Mouse (Mus musculus): ENCODE data around the gene Rab40c. TPM values are rescaled to one million over a fixed set of nuclear protein-coding genes. Genes with fewer than 3 reads are reported as not detected.
A peak's percentile ranks its signal among the peaks of the same experiment; 100 is the strongest.

Rab40c gene
- total and polyA plus RNA-seq, 2 experiments = 6.1 to 24.1 TPM

- no peak for DNase-seq (ENCODE audit: extremely low read depth, low read depth, low spot score)
- H3K9ac ChIP-seq (ENCODE audit: low read depth, low read length) = peak overlapping the region; percentile 82
- peak overlapping the region; percentile 71 for H3K4me3 ChIP-seq (ENCODE audit: insufficient read depth, low read depth, low read length)
- WGBS = 8% methylated on average over 6 of the region's 6 CpGs
- TF ChIP-seq POLR2A (IDR thresholded peaks at IDR 0.05; ENCODE audit: extremely low read depth, insufficient read depth, low read length) = no peak
- TF ChIP-seq CTCF (IDR thresholded peaks at IDR 0.05; ENCODE audit: low read depth, low read length) = no peak
- no peaks in the 10 kb centered on the region for H3K36me3 ChIP-seq (ENCODE audit: control insufficient read depth, insufficient read depth, low read length)
- peak overlapping the region; percentile 61 for H3K27ac ChIP-seq (replicated peaks; ENCODE audit: insufficient read depth, low read depth, low read length)
- no peaks in the 10 kb centered on the region for H3K27me3 ChIP-seq (ENCODE audit: control insufficient read depth, insufficient read depth, low read length)
- peaks cover 17% of the 10 kb centered on the region; the same call in 1 of the 2 replicates for H3K79me2 ChIP-seq (ENCODE audit: control insufficient read depth, insufficient read depth, low read length)
- peaks cover 29% of the 10 kb centered on the region for H3K4me1 ChIP-seq (ENCODE audit: control insufficient read depth, insufficient read depth, low read length)
These were observed 57.6 kb downstream of the Rab40c start for GRCm38 (mm10) chr17:25861704-25862612.

GRCm38 (mm10) chr17:25860832-25861703 is 58.5 kb downstream of the Rab40c start, which contains the start of gene Wdr90:
TSS of gene Wdr90 (minus strand) at chr17:25861501.
- H3K4me1 ChIP-seq (ENCODE audit: control insufficient read depth, insufficient read depth, low read length) = peaks cover 22% of the 10 kb centered on the region
- no peaks in the 10 kb centered on the region for H3K27me3 ChIP-seq (ENCODE audit: control insufficient read depth, insufficient read depth, low read length)
- H3K36me3 ChIP-seq (ENCODE audit: control insufficient read depth, insufficient read depth, low read length) = no peaks in the 10 kb centered on the region
- peak; percentile 85 for DNase-seq (ENCODE audit: extremely low read depth, low read depth, low spot score)
- WGBS = 5% methylated on average over 65 of the region's 65 CpGs
- H3K79me2 ChIP-seq (ENCODE audit: control insufficient read depth, insufficient read depth, low read length) = peaks cover 10% of the 10 kb centered on the region; the same call in 1 of the 2 replicates
- H3K4me3 ChIP-seq (ENCODE audit: insufficient read depth, low read depth, low read length) = peak within 1 kb of the TSS; percentile 71
- peak; percentile 36; the same call in 1 of the 2 replicates for TF ChIP-seq POLR2A (IDR thresholded peaks at IDR 0.05; ENCODE audit: extremely low read depth, insufficient read depth, low read length)
- TF ChIP-seq CTCF (IDR thresholded peaks at IDR 0.05; ENCODE audit: low read depth, low read length) = peak; percentile 42; the same call in 1 of the 2 replicates
- peak within 1 kb of the TSS; percentile 61 for H3K27ac ChIP-seq (replicated peaks; ENCODE audit: insufficient read depth, low read depth, low read length)
- peak within 1 kb of the TSS; percentile 82 for H3K9ac ChIP-seq (ENCODE audit: low read depth, low read length)

- 92% methylated on average over 6 of the region's 6 CpGs for WGBS
- peaks cover 4% of the 10 kb centered on the region; the same call in 1 of the 2 replicates for H3K79me2 ChIP-seq (ENCODE audit: control insufficient read depth, insufficient read depth, low read length)
- H3K4me1 ChIP-seq (ENCODE audit: control insufficient read depth, insufficient read depth, low read length) = peaks cover 15% of the 10 kb centered on the region
- H3K9ac ChIP-seq (ENCODE audit: low read depth, low read length) = no peak overlapping the region
- H3K27me3 ChIP-seq (ENCODE audit: control insufficient read depth, insufficient read depth, low read length) = no peaks in the 10 kb centered on the region
- no peak overlapping the region for H3K4me3 ChIP-seq (ENCODE audit: insufficient read depth, low read depth, low read length)
- TF ChIP-seq POLR2A (IDR thresholded peaks at IDR 0.05; ENCODE audit: extremely low read depth, insufficient read depth, low read length) (no peak), CTCF (IDR thresholded peaks at IDR 0.05; ENCODE audit: low read depth, low read length) (no peak)
- H3K27ac ChIP-seq (replicated peaks; ENCODE audit: insufficient read depth, low read depth, low read length) = no peak overlapping the region
- no peak for DNase-seq (ENCODE audit: extremely low read depth, low read depth, low spot score)
- H3K36me3 ChIP-seq (ENCODE audit: control insufficient read depth, insufficient read depth, low read length) = no peaks in the 10 kb centered on the region
These were observed 59.3 kb downstream of the Rab40c start for GRCm38 (mm10) chr17:25860229-25860628.

- peak; percentile 84 for DNase-seq (ENCODE audit: extremely low read depth, low read depth, low spot score)
- Histone ChIP-seq H3K4me3 (ENCODE audit: insufficient read depth, low read depth, low read length) (peak within 1 kb of the TSS; percentile 95), H3K27ac (replicated peaks; ENCODE audit: insufficient read depth, low read depth, low read length) (peak within 1 kb of the TSS; percentile 76), H3K4me1 (ENCODE audit: control insufficient read depth, insufficient read depth, low read length) (peaks cover 15% of the 10 kb centered on the region), H3K9ac (ENCODE audit: low read depth, low read length) (peak within 1 kb of the TSS; percentile 96), H3K79me2 (ENCODE audit: control insufficient read depth, insufficient read depth, low read length) (peaks cover 15% of the 10 kb centered on the region; the same call in 1 of the 2 replicates), H3K27me3 (ENCODE audit: control insufficient read depth, insufficient read depth, low read length) (no peaks in the 10 kb centered on the region), H3K36me3 (ENCODE audit: control insufficient read depth, insufficient read depth, low read length) (0 out of 2 replicates have a peak, but pooled peaks cover 2% of the 10 kb centered on the region)
- WGBS = under 1% methylated on average over 21 of the region's 21 CpGs
- TF ChIP-seq CTCF (IDR thresholded peaks at IDR 0.05; ENCODE audit: low read depth, low read length) (peak; percentile 61), POLR2A (IDR thresholded peaks at IDR 0.05; ENCODE audit: extremely low read depth, insufficient read depth, low read length) (peak; percentile 83; the same call in 1 of the 2 replicates)
These were observed 75.1 kb downstream of the Rab40c start, which contains the start of gene Rhot2 for GRCm38 (mm10) chr17:25844396-25844901. TSS of gene Rhot2 (minus strand) at chr17:25844851.

Data from liver, adult 2 months (tissue).